Mouse (Mus musculus): ENCODE results near the gene Hepacam. TPM values are rescaled to one million over a fixed set of nuclear protein-coding genes. Genes with fewer than 3 reads are reported as not detected.
A peak's percentile ranks its signal among the peaks of the same experiment; 100 is the strongest.

Hepacam gene
- total and polyA plus RNA-seq, 3 experiments, result 0.13 TPM; not detected in 2

DNA sequence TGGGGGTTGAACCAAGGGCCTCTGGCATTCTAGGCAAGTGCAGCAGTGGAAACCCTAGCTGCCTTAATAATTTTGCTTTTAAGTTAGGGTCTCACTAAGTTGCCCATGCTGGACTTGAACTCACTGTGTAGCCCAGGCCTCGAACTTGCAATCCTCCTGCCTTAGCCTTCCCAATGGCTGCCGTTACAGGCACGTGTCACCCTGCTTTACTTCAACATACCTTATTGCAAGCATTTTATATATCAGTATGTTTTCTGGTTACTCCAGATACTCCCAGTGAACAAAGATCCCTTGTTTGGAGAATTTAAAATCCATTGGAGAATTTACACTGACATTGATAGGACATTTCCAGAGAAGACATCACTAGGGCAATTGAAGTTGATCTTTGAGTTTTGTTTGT is 18.1 kb upstream of the Hepacam start:
- TF ChIP-seq BHLHE40 (IDR thresholded peaks at IDR 0.05; ENCODE audit: low read depth, low read length), result peak; percentile 58; the same call in 1 of the 2 replicates
- no peak for TF ChIP-seq MAFK (IDR thresholded peaks at IDR 0.05; ENCODE audit: insufficient replicate concordance, low read length)
- 0 out of 2 replicates have a peak, but pooled peaks have one; percentile 49 for TF ChIP-seq MYC (IDR thresholded peaks at IDR 0.05; ENCODE audit: low read depth, low read length)
- peak; percentile 75 for TF ChIP-seq MAX (IDR thresholded peaks at IDR 0.05; ENCODE audit: low read length)
- H3K4me3 ChIP-seq (replicated peaks in 1 of 3; ENCODE audit: low read depth in 2 of 3, low read length in 2 of 3, poor library complexity in 1 of 3), result peak overlapping the region; percentile 78 to 80 (median 79)
- in situ Hi-C loops (cut with MboI; ENCODE audit: low pct_ligation_motif_present, low pct_unique_long_range_greater_than_20kb, low sequenced_read_pairs), result no loop called here

DNA sequence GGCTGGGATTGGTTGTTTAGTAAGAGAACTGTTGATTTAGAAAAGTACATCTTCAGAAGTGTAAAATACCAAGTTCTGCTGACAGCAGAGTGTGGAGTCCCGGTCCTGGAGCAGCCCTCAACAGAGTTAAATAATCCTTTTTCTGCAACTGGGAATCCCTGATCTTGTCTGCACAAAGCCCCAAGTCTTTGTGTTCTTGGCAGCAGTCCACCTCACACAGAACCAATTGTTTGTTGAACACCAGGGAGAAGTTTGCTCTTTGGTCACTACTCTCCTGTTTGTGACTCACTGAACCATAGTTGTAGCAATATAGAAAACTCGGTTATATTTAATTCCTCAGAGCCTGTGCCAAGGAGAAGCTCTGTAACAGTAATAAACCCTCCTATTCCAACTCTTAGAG is 15.9 kb upstream of the Hepacam start:
- in situ Hi-C loops (cut with MboI; ENCODE audit: low pct_ligation_motif_present, low pct_unique_long_range_greater_than_20kb, low sequenced_read_pairs) (no loop called here), dilution Hi-C loops (cut with MboI; ENCODE audit: extremely low pct_ligation_motif_present, extremely low pct_unique_long_range_greater_than_20kb, low sequenced_read_pairs) (no loop called here)
- Histone ChIP-seq H3K9ac (ENCODE audit: insufficient read depth, low read depth) (no peak overlapping the region), H3K4me1 (ENCODE audit: control insufficient read depth in 1 of 2, insufficient read depth in 2 of 2) (peaks cover 2 to 10% of the 10 kb centered on the region in 2 experiments; a peak in 3 of 4 replicates), H3K4me3 (replicated peaks in 1 of 3; ENCODE audit: low read depth in 2 of 3, low read length in 2 of 3, poor library complexity in 1 of 3) (no peak overlapping the region), H3K9me3 (replicated peaks; ENCODE audit: low read length) (no peaks in the 10 kb centered on the region), H3K27ac (ENCODE audit: insufficient read depth, low read depth) (no peak overlapping the region), H3K4me2 (ENCODE audit: insufficient read depth, low read depth, poor library complexity, severe bottlenecking) (no peak overlapping the region), H3K27me3 (replicated peaks) (no peaks in the 10 kb centered on the region), H3K36me3 (replicated peaks in 1 of 2; ENCODE audit: control insufficient read depth in 1 of 2, insufficient read depth in 1 of 2, low read length in 1 of 2) (peaks cover 0 to 4% of the 10 kb centered on the region in 2 experiments), H3K79me2 (replicated peaks; ENCODE audit: control insufficient read depth, extremely low read depth, insufficient read depth, poor library complexity, severe bottlenecking) (no peaks in the 10 kb centered on the region; the same call in 1 of the 2 replicates)
- TF ChIP-seq ZC3H11A (IDR thresholded peaks at IDR 0.05; ENCODE audit: low read depth, low read length) (no peak), TCF12 (IDR thresholded peaks at IDR 0.05; ENCODE audit: low read depth, low read length) (no peak), GABPA (IDR thresholded peaks at IDR 0.05; ENCODE audit: insufficient replicate concordance, low read depth, low read length) (no peak), USF1 (IDR thresholded peaks at IDR 0.05; ENCODE audit: low read depth, low read length) (no peak), MYC (IDR thresholded peaks at IDR 0.05; ENCODE audit: low read depth, low read length) (no peak), E2F4 (IDR thresholded peaks at IDR 0.05; ENCODE audit: insufficient replicate concordance, low read depth, low read length) (no peak), POLR2AphosphoS2 (IDR thresholded peaks at IDR 0.05; ENCODE audit: low read depth, low read length) (no peak), RAD21 (IDR thresholded peaks at IDR 0.05; ENCODE audit: low read depth, low read length) (no peak), KAT2A (IDR thresholded peaks at IDR 0.05; ENCODE audit: insufficient replicate concordance, low read length) (no peak), JUND (conservative IDR thresholded peaks at IDR 0.05; ENCODE audit: low read depth, low read length) (no peak), SMC3 (IDR thresholded peaks at IDR 0.05; ENCODE audit: low read depth, low read length) (no peak), ETS1 (conservative IDR thresholded peaks at IDR 0.05; ENCODE audit: low read depth, low read length) (no peak), NELFE (IDR thresholded peaks at IDR 0.05; ENCODE audit: low read depth, low read length) (no peak)
- no peak for DNase-seq (ENCODE audit: extremely low read depth)

More for the DNA sequence above, 18.1 kb upstream of the Hepacam start:
- Histone ChIP-seq H3K36me3 (replicated peaks in 1 of 2; ENCODE audit: control insufficient read depth in 1 of 2, insufficient read depth in 1 of 2, low read length in 1 of 2) (peaks cover 0 to 14% of the 10 kb centered on the region in 2 experiments), H3K27me3 (replicated peaks) (no peaks in the 10 kb centered on the region), H3K27ac (ENCODE audit: insufficient read depth, low read depth) (no peak overlapping the region), H3K4me2 (ENCODE audit: insufficient read depth, low read depth, poor library complexity, severe bottlenecking) (peak overlapping the region; percentile 76), H3K4me1 (ENCODE audit: control insufficient read depth in 1 of 2, insufficient read depth in 2 of 2) (peaks cover 2 to 10% of the 10 kb centered on the region in 2 experiments; a peak in 3 of 4 replicates), H3K9me3 (replicated peaks; ENCODE audit: low read length) (no peaks in the 10 kb centered on the region), H3K9ac (ENCODE audit: insufficient read depth, low read depth) (peak overlapping the region; percentile 97), H3K79me2 (replicated peaks; ENCODE audit: control insufficient read depth, extremely low read depth, insufficient read depth, poor library complexity, severe bottlenecking) (no peaks in the 10 kb centered on the region; the same call in 1 of the 2 replicates)
- peak; percentile 15 for DNase-seq (ENCODE audit: extremely low read depth)
- dilution Hi-C loops (cut with MboI; ENCODE audit: extremely low pct_ligation_motif_present, extremely low pct_unique_long_range_greater_than_20kb, low sequenced_read_pairs), result no loop called here

Measured in CH12.LX (cell line).